Mouse (Mus musculus): Measurements from ENCODE around the gene Nav2. TPM values are rescaled to one million over a fixed set of nuclear protein-coding genes. Genes with fewer than 3 reads are reported as not detected.

Gene Nav2
- polyA plus RNA-seq, 1 experiment from 2014 or later = 22.4 TPM

DNA sequence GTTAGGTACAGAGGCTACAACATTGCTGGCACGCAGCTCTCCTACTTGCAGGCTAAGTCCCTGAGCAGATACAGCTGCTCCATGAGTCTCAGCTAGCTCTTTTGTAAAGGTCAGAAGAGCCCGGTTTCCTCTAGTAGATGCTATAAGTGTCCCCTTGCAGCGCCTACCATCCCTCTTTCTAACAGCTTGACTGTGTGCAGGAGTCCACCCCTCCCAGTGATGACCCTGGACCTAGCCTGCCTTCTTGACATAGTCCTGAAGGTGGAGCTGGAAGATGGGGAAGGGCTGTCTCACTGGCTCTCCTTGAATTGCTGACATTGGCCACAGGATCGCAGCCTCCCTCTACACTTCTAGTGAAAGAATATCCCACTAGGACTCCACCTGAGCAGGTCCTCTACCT is 708.6 kb downstream of the Nav2 start:
- H3K9ac ChIP-seq (replicated peaks; ENCODE audit: low read depth) = no peak overlapping the region
- no peaks in the 10 kb centered on the region for H3K4me1 ChIP-seq (ENCODE audit: insufficient read depth, low read depth, low read length)
- TF ChIP-seq CTCF (IDR thresholded peaks at IDR 0.05) (no peak), EP300 (IDR thresholded peaks at IDR 0.05) (no peak)
- WGBS = 70% methylated on average over 4 of the region's 4 CpGs
- no peak overlapping the region for H3K4me3 ChIP-seq (ENCODE audit: low read depth, low read length)
- no peak overlapping the region for H3K27ac ChIP-seq (ENCODE audit: low read length)
- H3K27me3 ChIP-seq (replicated peaks; ENCODE audit: insufficient read depth, low read length) = no peaks in the 10 kb centered on the region
- H3K4me2 ChIP-seq (replicated peaks; ENCODE audit: low read depth, low read length) = no peak overlapping the region
- ATAC-seq (no peak), DNase-seq (ENCODE audit: low spot score) (no peak)
- H3K9me3 ChIP-seq (ENCODE audit: low read length) = no peaks in the 10 kb centered on the region
- H3K36me3 ChIP-seq (ENCODE audit: insufficient read depth, low read length) = no peaks in the 10 kb centered on the region

DNA sequence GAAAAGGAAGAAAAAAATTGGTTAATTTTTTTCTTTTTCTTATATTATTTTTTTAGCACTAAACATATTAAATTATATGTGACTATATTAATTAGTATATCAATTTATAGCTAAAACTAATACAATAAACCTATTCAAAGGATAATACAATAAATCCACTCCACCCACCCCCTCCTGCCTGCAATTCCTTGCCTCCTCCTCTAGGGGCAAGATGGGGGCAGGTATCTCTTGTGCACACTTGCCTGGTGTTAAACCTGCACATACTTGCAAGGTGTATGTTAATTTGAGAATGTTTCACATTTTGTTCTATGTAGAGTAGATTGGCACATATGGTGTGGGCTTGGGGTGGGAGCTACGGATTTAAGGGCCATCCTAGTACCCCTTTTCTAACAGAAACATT is 711.6 kb downstream of the Nav2 start:
- TF ChIP-seq CTCF (IDR thresholded peaks at IDR 0.05) (peak; percentile 28; the same call in 1 of the 2 replicates), EP300 (IDR thresholded peaks at IDR 0.05) (no peak)
- Histone ChIP-seq H3K9ac (replicated peaks; ENCODE audit: low read depth) (no peak overlapping the region), H3K27me3 (replicated peaks; ENCODE audit: insufficient read depth, low read length) (no peaks in the 10 kb centered on the region), H3K9me3 (ENCODE audit: low read length) (no peaks in the 10 kb centered on the region), H3K4me1 (ENCODE audit: insufficient read depth, low read depth, low read length) (no peaks in the 10 kb centered on the region), H3K4me2 (replicated peaks; ENCODE audit: low read depth, low read length) (no peak overlapping the region), H3K36me3 (ENCODE audit: insufficient read depth, low read length) (no peaks in the 10 kb centered on the region), H3K27ac (ENCODE audit: low read length) (no peak overlapping the region), H3K4me3 (ENCODE audit: low read depth, low read length) (no peak overlapping the region)
- 61% methylated on average over 1 of the region's 1 CpGs for WGBS
- no peak for ATAC-seq
- DNase-seq (ENCODE audit: low spot score) = no peak

DNA sequence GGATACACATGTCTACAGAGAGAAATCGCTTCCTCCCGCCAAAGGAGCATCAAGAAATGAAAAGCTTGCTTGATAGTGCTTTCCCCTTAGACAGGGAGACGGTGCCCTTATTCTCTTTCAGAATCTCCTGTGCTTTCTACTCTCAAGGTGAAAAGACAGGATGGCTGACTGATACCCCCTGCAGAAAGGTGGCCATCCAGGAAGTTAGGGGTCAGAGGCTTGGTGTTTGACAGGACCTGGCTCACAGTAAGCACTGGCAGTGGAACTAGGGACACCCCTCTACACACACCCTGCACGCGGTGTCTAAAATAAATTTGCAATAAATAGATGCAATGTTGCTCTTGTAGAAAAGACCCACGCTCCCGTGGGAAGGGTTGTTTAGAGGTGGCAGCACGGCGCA is 723.4 kb downstream of the Nav2 start:
- Histone ChIP-seq H3K27ac (ENCODE audit: low read length) (no peak overlapping the region), H3K9ac (replicated peaks; ENCODE audit: low read depth) (no peak overlapping the region), H3K36me3 (ENCODE audit: insufficient read depth, low read length) (no peaks in the 10 kb centered on the region), H3K4me3 (ENCODE audit: low read depth, low read length) (no peak overlapping the region), H3K27me3 (replicated peaks; ENCODE audit: insufficient read depth, low read length) (peaks cover 52% of the 10 kb centered on the region), H3K4me1 (ENCODE audit: insufficient read depth, low read depth, low read length) (0 out of 2 replicates have a peak, but pooled peaks cover 13% of the 10 kb centered on the region), H3K4me2 (replicated peaks; ENCODE audit: low read depth, low read length) (no peak overlapping the region), H3K9me3 (ENCODE audit: low read length) (no peaks in the 10 kb centered on the region)
- WGBS = 18% methylated on average over 9 of the region's 9 CpGs
- DNase-seq (ENCODE audit: low spot score) (no peak), ATAC-seq (no peak)
- no peak for TF ChIP-seq CTCF (IDR thresholded peaks at IDR 0.05)
- TF ChIP-seq EP300 (IDR thresholded peaks at IDR 0.05) = no peak

DNA sequence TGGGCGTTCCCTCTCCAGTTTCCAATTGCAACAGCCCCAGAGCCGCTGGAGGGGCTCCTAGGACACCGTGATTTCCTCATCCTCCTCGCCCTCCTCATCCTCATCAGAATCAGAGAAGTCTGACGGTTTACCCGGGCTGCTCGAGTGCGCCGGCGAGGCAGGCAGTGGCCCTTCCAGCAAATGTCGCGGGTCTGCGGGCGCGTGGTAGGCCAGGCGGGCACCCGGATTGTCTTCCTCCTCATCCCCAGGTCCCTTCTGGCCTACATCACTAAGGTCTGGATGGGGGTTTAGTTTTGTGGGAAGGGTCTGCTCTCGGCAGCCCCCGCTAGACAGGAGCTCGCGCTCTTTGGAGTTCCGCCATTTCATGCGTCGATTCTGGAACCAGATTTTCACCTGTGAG is 723.9 kb downstream of the Nav2 start:
- no peak for DNase-seq (ENCODE audit: low spot score)
- Histone ChIP-seq H3K4me3 (ENCODE audit: low read depth, low read length) (no peak overlapping the region), H3K9ac (replicated peaks; ENCODE audit: low read depth) (no peak overlapping the region), H3K9me3 (ENCODE audit: low read length) (no peaks in the 10 kb centered on the region), H3K27ac (ENCODE audit: low read length) (no peak overlapping the region), H3K36me3 (ENCODE audit: insufficient read depth, low read length) (no peaks in the 10 kb centered on the region), H3K4me1 (ENCODE audit: insufficient read depth, low read depth, low read length) (0 out of 2 replicates have a peak, but pooled peaks cover 13% of the 10 kb centered on the region), H3K27me3 (replicated peaks; ENCODE audit: insufficient read depth, low read length) (peaks cover 57% of the 10 kb centered on the region), H3K4me2 (replicated peaks; ENCODE audit: low read depth, low read length) (no peak overlapping the region)
- TF ChIP-seq EP300 (IDR thresholded peaks at IDR 0.05) = no peak
- TF ChIP-seq CTCF (IDR thresholded peaks at IDR 0.05) = no peak
- 7% methylated on average over 24 of the region's 24 CpGs for WGBS
- no peak for ATAC-seq

DNA sequence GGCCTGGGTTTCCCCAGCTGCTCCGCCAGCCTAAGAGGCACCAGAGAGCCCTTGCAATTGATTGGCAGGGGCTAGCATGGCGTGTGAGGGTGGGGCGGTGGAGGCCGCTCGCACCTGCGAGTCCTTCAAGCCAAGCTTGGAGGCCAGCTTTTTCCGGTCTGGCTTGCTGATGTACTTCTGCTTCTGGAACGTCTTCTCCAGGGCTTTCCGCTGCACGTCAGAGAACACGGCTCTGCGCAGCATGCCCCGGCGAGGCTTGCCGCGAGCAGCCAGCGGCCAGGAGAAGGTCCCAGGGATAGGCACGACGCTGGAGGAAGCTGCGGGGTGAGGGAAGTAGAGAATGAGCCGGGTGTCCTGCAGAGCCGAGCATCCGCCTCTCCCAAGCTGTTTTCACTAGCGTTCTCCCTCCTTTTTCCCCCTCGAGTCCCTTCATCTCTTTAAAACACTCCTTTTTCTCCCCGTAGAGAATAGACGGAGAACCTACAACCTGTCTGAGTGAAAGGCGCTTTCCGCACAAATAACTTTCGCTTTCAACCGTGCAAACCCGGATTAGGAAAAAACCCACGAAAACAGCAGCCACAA is 725.0 kb downstream of the Nav2 start:
- peak; percentile 62 for DNase-seq (ENCODE audit: low spot score)
- Histone ChIP-seq H3K4me2 (replicated peaks; ENCODE audit: low read depth, low read length) (peak overlapping the region; percentile 72), H3K36me3 (ENCODE audit: insufficient read depth, low read length) (no peaks in the 10 kb centered on the region), H3K9ac (replicated peaks; ENCODE audit: low read depth) (no peak overlapping the region), H3K27ac (ENCODE audit: low read length) (no peak overlapping the region), H3K4me3 (ENCODE audit: low read depth, low read length) (peak overlapping the region; percentile 44), H3K4me1 (ENCODE audit: insufficient read depth, low read depth, low read length) (0 out of 2 replicates have a peak, but pooled peaks cover 13% of the 10 kb centered on the region), H3K9me3 (ENCODE audit: low read length) (no peaks in the 10 kb centered on the region), H3K27me3 (replicated peaks; ENCODE audit: insufficient read depth, low read length) (peaks cover 58% of the 10 kb centered on the region)
- TF ChIP-seq EP300 (IDR thresholded peaks at IDR 0.05) (no peak), CTCF (IDR thresholded peaks at IDR 0.05) (no peak)
- WGBS = 2% methylated on average over 33 of the region's 33 CpGs
- ATAC-seq = peak; percentile 81

DNA sequence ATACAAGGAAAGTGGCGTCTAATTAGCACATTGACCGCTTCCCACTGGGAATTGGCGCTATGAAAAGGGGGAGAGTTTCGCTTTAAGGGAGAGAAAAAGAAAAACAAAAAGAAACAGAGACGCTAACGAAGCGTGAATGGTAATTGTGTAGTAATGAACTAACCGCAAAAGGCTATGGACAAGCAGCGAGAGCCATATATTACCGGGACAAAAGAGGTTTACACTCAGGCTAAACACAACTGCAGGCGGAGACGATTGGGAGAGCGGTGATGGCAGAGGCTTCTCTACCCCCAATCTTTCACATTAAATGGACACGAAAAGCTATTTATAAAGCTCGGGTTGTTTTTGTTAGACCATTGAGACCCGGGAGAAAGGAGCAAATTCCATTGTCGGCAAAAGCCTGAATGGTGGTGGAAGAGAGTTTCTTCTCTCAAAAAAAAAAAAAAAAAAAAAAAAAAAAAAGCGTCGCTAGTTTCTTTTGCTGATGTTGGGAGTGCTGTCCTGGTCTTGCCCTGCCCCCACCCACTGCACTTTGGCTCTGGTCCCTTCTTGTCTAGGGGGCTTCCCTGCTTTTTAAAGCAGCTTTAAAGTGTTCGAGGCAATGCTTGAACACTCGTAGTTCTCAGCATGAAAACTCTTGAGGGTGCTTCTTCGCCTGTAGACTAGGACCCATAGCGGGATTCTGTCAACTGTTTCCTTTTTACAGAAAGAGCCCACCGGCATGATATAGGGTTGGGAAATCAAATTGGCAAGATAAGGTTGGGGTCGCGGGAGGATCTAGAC is 726.0 kb downstream of the Nav2 start:
- DNase-seq (ENCODE audit: low spot score) (no peak), ATAC-seq (no peak)
- Histone ChIP-seq H3K9ac (replicated peaks; ENCODE audit: low read depth) (no peak overlapping the region), H3K4me3 (ENCODE audit: low read depth, low read length) (peak overlapping the region; percentile 44), H3K4me2 (replicated peaks; ENCODE audit: low read depth, low read length) (peak overlapping the region; percentile 72), H3K36me3 (ENCODE audit: insufficient read depth, low read length) (no peaks in the 10 kb centered on the region), H3K27ac (ENCODE audit: low read length) (no peak overlapping the region), H3K9me3 (ENCODE audit: low read length) (no peaks in the 10 kb centered on the region), H3K27me3 (replicated peaks; ENCODE audit: insufficient read depth, low read length) (peaks cover 65% of the 10 kb centered on the region), H3K4me1 (ENCODE audit: insufficient read depth, low read depth, low read length) (peaks cover 17% of the 10 kb centered on the region; the same call in 1 of the 2 replicates)
- TF ChIP-seq EP300 (IDR thresholded peaks at IDR 0.05) (no peak), CTCF (IDR thresholded peaks at IDR 0.05) (no peak)
- 3% methylated on average over 26 of the region's 26 CpGs for WGBS

All from lung, postnatal 0 days (tissue).